ENCODE assay signal across 8 mouse cellular contexts in the genomic region with DNA sequence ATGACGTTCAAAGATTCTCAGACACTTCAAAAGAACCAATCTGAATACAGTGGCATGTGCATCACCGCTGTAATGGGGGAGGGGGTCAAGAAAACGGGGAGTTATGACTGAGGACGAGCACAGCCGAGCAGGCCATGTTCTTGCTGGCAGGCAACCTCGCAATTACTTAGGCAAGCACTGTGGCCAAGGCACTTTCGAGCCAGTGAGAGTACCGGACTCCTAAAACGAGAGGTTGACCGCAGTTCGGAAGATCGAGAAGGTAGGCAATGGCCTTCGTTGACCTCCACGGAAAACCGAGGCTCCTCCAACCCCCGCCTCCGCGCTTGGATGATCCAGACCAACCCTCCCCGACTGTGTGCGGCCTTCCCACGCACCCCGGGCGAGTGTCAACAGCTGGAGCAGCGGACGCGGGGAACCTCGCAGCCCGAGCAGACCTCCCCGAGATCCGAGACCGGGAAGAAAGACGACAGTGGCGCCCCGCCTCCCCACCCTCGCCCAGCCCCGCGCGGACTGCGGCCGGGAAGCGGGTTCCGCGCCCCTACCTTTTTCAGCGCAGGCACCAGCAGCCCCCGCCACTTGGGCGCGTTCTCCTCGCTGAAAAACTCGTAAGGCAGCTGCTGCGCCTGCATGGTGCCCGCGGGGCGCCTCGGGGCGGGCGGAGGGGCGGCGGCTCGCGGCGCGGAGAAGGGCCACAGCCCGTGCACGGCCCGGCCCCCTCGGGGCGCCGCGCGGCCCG. TPM values are rescaled to one million over a fixed set of nuclear protein-coding genes. Genes with fewer than 3 reads are reported as not detected.
DNase-seq lines count a peak whose midpoint lies in the region; ATAC-seq lines count a peak whose summit lies in the region.

No protein-coding gene starts in this region.

- under 1% methylated on average over 71 of the region's 71 CpGs for WGBS in hindbrain, embryonic 10.5 days

- DNase-seq in MN1 (ENCODE audit: low spot score) = peak; percentile 71
- peak; percentile 64 for DNase-seq in cerebellum, adult 9-10 months
- peak; percentile 68 for DNase-seq in hindbrain, embryonic 10.5 days (ENCODE audit: low spot score)
- DNase-seq in layer of hippocampus, postnatal 14 days (ENCODE audit: low spot score in 2 of 2) = peak; percentile 37 to 53
- DNase-seq in lung, postnatal 14 days = peak; percentile 46
- DNase-seq in ovary, postnatal 36 days (ENCODE audit: low spot score) = peak; percentile 72
- peak; percentile 66 for DNase-seq in thymus, postnatal 25 days

- peak overlapping the region; percentile 98 for H3K4me3 ChIP-seq in hindbrain, embryonic 10.5 days

- H3K27ac ChIP-seq in hindbrain, embryonic 10.5 days = peak overlapping the region; percentile 98

- H3K4me1 ChIP-seq in hindbrain, embryonic 10.5 days (replicated peaks) = peaks cover 45% of the 10 kb centered on the region

- H3K27me3 ChIP-seq in hindbrain, embryonic 10.5 days (ENCODE audit: insufficient read depth, poor library complexity, severe bottlenecking) = no peaks in the 10 kb centered on the region

- peak; percentile 31 for ATAC-seq in frontal cortex, adult (ENCODE audit: low TSS enrichment)

- peaks cover 24% of the 10 kb centered on the region for H3K36me3 ChIP-seq in hindbrain, embryonic 10.5 days

- H3K9me3 ChIP-seq in hindbrain, embryonic 10.5 days = no peaks in the 10 kb centered on the region

RNA-seq across cellular contexts. Expression of a gene that starts 0.8 kb away (rescaled TPM):
- 3.3 and 4.3 TPM in 2 replicates for polyA plus RNA-seq in hindbrain, embryonic 10.5 days (2016; fragmentation: Nextera tagmentation; extraction: Ambion mirVana)
- 10 to 100 TPM; 37.3 to 38.9 TPM for total RNA-seq in layer of hippocampus, postnatal 14 days (2021)

Comparison
In these comparisons a context has a peak if more than half of its experiments do, and no peak if none do; other contexts are left out.
1. Peak in every context shown above with its lines: DNase-seq, ATAC-seq, H3K4me3 ChIP-seq and H3K27ac ChIP-seq.